Mouse (Mus musculus): ENCODE results near the gene Ctps.

DNA sequence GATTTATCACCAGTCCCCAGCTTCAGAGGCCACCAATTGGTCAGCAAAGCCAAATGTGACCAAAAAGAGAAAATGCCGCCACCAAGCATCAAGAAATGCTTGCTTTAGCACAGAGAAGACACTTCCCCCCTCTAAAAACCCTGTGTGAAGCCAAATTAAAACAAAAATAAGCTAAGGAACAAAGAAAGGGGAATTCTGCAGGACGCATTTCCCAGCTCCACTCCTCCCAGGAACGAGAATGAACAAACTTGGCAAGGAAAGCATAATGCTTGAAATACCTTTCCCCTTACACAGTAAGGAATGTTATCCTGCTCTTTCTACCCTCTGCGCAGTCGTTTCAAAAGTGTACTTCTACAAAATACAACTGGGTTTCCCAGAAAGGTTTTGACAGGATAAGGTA is 2.1 kb downstream of the Ctps start:
- TF ChIP-seq POLR2A (IDR thresholded peaks at IDR 0.05; ENCODE audit: insufficient read depth, low read depth, low read length) (no peak), CTCF (IDR thresholded peaks at IDR 0.05) (no peak), EP300 (IDR thresholded peaks at IDR 0.05; ENCODE audit: insufficient read depth, low read depth, low read length) (no peak)

All from heart, adult 2 months (tissue).